Mouse (Mus musculus): ENCODE measurements at regions not wholly inside any gene's neighbourhood (a gene's known extent, or its start where the extent isn't known, plus 50 kb on each side); places are given as distances from the start of the nearest gene placed in this dataset.

- TF ChIP-seq CTCF (IDR thresholded peaks at IDR 0.05 in 2 of 3, conservative IDR thresholded peaks at IDR 0.05 in 1 of 3; ENCODE audit: control insufficient read depth in 1 of 3, insufficient read depth in 1 of 3, low read depth in 2 of 3, low read length in 3 of 3, poor library complexity in 1 of 3, severe bottlenecking in 1 of 3) (no peak), NRF1 (IDR thresholded peaks at IDR 0.05; ENCODE audit: insufficient read depth, low read depth, low read length, poor library complexity, severe bottlenecking) (no peak), ZKSCAN1 (IDR thresholded peaks at IDR 0.05; ENCODE audit: low read depth, low read length) (no peak), MXI1 (IDR thresholded peaks at IDR 0.05; ENCODE audit: low read depth, low read length) (no peak), CHD2 (IDR thresholded peaks at IDR 0.05; ENCODE audit: low read length) (no peak), POLR2AphosphoS2 (IDR thresholded peaks at IDR 0.05; ENCODE audit: low read length) (no peak), TCF12 (IDR thresholded peaks at IDR 0.05; ENCODE audit: low read depth, low read length) (no peak), POLR2A (IDR thresholded peaks at IDR 0.05; ENCODE audit: control insufficient read depth in 1 of 2, insufficient read depth in 1 of 2, low read depth in 1 of 2, low read length in 2 of 2, poor library complexity in 1 of 2) (no peak), MYC (IDR thresholded peaks at IDR 0.05; ENCODE audit: low read depth, low read length) (no peak), E2F4 (IDR thresholded peaks at IDR 0.05; ENCODE audit: borderline replicate concordance, low read depth, low read length) (no peak), GATA1 (IDR thresholded peaks at IDR 0.05; ENCODE audit: low read depth, low read length) (no peak), GABPA (IDR thresholded peaks at IDR 0.05; ENCODE audit: low read depth, low read length) (no peak), CHD1 (IDR thresholded peaks at IDR 0.05; ENCODE audit: low read depth, low read length) (no peak), ETS1 (IDR thresholded peaks at IDR 0.05; ENCODE audit: low read depth, low read length) (no peak)
These were observed 672.0 kb downstream of the Mecom start for GRCm38 (mm10) chr3:29875768-29876167.
